Mouse (Mus musculus) G1E-ER4 (cell line): Measurements from ENCODE around the gene Rhbdf1. TPM values are rescaled to one million over a fixed set of nuclear protein-coding genes. Genes with fewer than 3 reads are reported as not detected.

Source experiments
- GATA1 ChIP-seq: IDR thresholded peaks from one replicate; pipeline ENCODE4 v1.8.0; 2012; ENCODE audit warnings: low read length, inconsistent platforms
- polyA plus RNA-seq: library from polyadenylated mRNA; stranded (reverse); fragments of >175 nt; gene quantifications from 2 replicates; pipeline ENCODE4 v1.2.3, GENCODE M21; 2012

The Rhbdf1 gene
- polyA plus RNA-seq, 1 experiment = 2.9 TPM

GRCm38 (mm10) chr11:32245614-32246013, 23.5 kb upstream of the Rhbdf1 start:
- TF ChIP-seq GATA1 = peak; percentile 96

- no peak for TF ChIP-seq GATA1
These were observed 22.5 kb upstream of the Rhbdf1 start for GRCm38 (mm10) chr11:32244617-32245016.

- TF ChIP-seq GATA1 = no peak
These were observed 22.0 kb upstream of the Rhbdf1 start for GRCm38 (mm10) chr11:32244064-32244463.

GRCm38 (mm10) chr11:32243205-32243955, 21.3 kb upstream of the Rhbdf1 start:
- no peak for TF ChIP-seq GATA1

GRCm38 (mm10) chr11:32242209-32242608, 20.1 kb upstream of the Rhbdf1 start:
- no peak for TF ChIP-seq GATA1

- TF ChIP-seq GATA1 = no peak
These were observed 19.3 kb upstream of the Rhbdf1 start for GRCm38 (mm10) chr11:32241391-32241790.

- TF ChIP-seq GATA1 = no peak
These were observed 16.2 kb upstream of the Rhbdf1 start for GRCm38 (mm10) chr11:32238093-32238860.

- no peak for TF ChIP-seq GATA1
These were observed 15.3 kb upstream of the Rhbdf1 start for GRCm38 (mm10) chr11:32237411-32237795.

GRCm38 (mm10) chr11:32236712-32237410, 14.8 kb upstream of the Rhbdf1 start:
- TF ChIP-seq GATA1 = no peak

GRCm38 (mm10) chr11:32236132-32236531, 14.0 kb upstream of the Rhbdf1 start:
- no peak for TF ChIP-seq GATA1

- TF ChIP-seq GATA1 = no peak
These were observed 13.5 kb upstream of the Rhbdf1 start for GRCm38 (mm10) chr11:32235646-32236045.

- no peak for TF ChIP-seq GATA1
These were observed 12.9 kb upstream of the Rhbdf1 start for GRCm38 (mm10) chr11:32234816-32235485.

GRCm38 (mm10) chr11:32233895-32234294, 11.8 kb upstream of the Rhbdf1 start:
- TF ChIP-seq GATA1 = no peak

GRCm38 (mm10) chr11:32232848-32233247, 10.7 kb upstream of the Rhbdf1 start:
- TF ChIP-seq GATA1 = no peak

GRCm38 (mm10) chr11:32231125-32231524, 9.0 kb upstream of the Rhbdf1 start:
- TF ChIP-seq GATA1 = no peak

- no peak for TF ChIP-seq GATA1
These were observed 8.1 kb upstream of the Rhbdf1 start for GRCm38 (mm10) chr11:32230220-32230619.
